In the genomic region with DNA sequence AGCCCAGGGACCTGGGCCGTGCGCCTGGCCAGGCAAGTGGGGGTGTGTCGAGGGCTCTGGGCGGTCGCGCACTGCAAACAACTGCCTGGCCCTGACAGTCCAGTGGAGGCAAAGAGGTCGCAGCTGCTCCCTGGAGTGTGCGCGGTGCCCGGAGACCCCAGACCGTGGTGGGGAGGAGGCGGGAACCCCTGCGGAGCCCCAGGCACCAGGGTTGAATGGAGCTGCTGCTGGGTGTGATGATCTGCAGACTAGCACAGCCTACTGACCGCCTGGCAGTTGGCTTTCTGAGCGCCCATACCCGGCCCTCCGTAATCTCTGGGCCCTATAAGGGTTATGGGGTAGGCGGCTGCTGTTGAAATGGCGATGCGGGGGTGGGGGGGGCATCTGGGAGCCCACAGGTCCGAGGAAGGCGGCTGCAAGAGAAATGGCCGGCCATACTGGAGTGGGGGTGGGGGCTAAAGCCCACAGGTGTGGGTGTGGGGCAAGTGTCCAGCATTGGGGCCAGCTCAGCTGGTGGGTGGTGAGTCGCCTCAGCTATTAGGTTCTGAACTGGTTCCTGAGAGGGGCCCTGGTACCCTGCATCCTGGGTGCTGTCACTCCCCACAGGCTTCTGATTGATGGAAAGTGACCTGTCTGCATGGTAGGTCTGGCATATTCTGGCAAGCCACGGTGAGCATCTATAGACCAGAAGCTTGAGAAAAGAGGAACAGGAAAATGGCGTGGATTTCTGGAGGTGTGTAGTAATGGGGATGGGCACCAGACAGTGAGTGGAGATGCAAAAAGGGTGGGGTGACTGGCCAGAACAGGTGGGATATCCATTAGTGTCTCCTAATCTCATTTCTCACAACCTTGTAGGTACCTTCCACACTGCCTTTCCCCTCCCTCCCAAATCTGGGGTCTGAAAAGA, we compare ENCODE assay signal across 7 mouse cellular contexts. TPM values are rescaled to one million over a fixed set of nuclear protein-coding genes. Genes with fewer than 3 reads are reported as not detected.
DNase-seq lines count a peak whose midpoint lies in the region; ATAC-seq and TF ChIP-seq lines count a peak whose summit lies in the region.
"Not testable (repeated sequence)": the region's sequence is repeated elsewhere in the genome, so short reads cannot be mapped to it uniquely, and the experiment has no call there.

No protein-coding gene starts in this region.

- H3K9ac ChIP-seq in limb, embryonic 13.5 days = peak overlapping the region; percentile 74

- H3K36me3 ChIP-seq in limb, embryonic 13.5 days = peaks cover 20% of the 10 kb centered on the region

- H3K27me3 ChIP-seq in limb, embryonic 13.5 days = not testable (repeated sequence)

- intact Hi-C loops in gastrocnemius, adult 2 months (cut with DNase I) = not testable (repeated sequence)

- peak overlapping the region; percentile 72 for H3K4me3 ChIP-seq in gastrocnemius, adult 2 months
- peak overlapping the region; percentile 61 for H3K4me3 ChIP-seq in limb, embryonic 13.5 days

- not testable (repeated sequence) for H3K4me1 ChIP-seq in limb, embryonic 13.5 days

- ATAC-seq in limb, embryonic 13.5 days (ENCODE audit: low FRiP score, low read depth) = peak; percentile 62
- peak; percentile 57 for ATAC-seq in megakaryocyte-erythroid progenitor cell, adult 5-6 weeks (replicated peaks; ENCODE audit: low FRiP score, low TSS enrichment, poor library complexity, severe bottlenecking)

- WGBS in limb, embryonic 13.5 days = 23% methylated on average over 23 of the region's 26 CpGs

- H3K4me2 ChIP-seq in limb, embryonic 13.5 days (replicated peaks) = peak overlapping the region; percentile 68

- peak overlapping the region; percentile 24; the same call in 1 of the 2 replicates for H3K27ac ChIP-seq in gastrocnemius, adult 2 months
- not testable (repeated sequence) for H3K27ac ChIP-seq in limb, embryonic 13.5 days

- H3K9me3 ChIP-seq in limb, embryonic 13.5 days = not testable (repeated sequence)

- not testable (repeated sequence) for TF ChIP-seq CTCF in gastrocnemius, adult 2 months (IDR thresholded peaks at IDR 0.05)

- peak; percentile 8 for DNase-seq in adrenal gland, postnatal 14 days
- DNase-seq in embryo, embryonic 10.5 days (ENCODE audit: low spot score) = peak; percentile 13
- DNase-seq in gastrocnemius, adult 2 months = not testable (repeated sequence)
- peak; percentile 16 for DNase-seq in induced T-regulatory cell, adult 2 months (ENCODE audit: low read depth)
- DNase-seq in right cerebral cortex, adult 18-20 months = peak; percentile 12

RNA-seq across cellular contexts. Expression of a gene that starts 0.8 kb away (rescaled TPM):
- 17.7 and 18.7 TPM in 2 replicates for total RNA-seq in adrenal gland, postnatal 14 days (2021)
- total RNA-seq in gastrocnemius, adult 2 months (2021) = 1 to 10 TPM; 2.3 to 3.1 TPM
- polyA plus RNA-seq in limb, embryonic 13.5 days (2015; fragmentation: Nextera tagmentation; extraction: Ambion mirVana) = 61.5 and 64.2 TPM in 2 replicates
- total RNA-seq in megakaryocyte-erythroid progenitor cell, adult 5-6 weeks (2014; fragmentation: Nextera tagmentation) = 15.2 and 26.2 TPM in 2 replicates
- total RNA-seq in megakaryocyte-erythroid progenitor cell, adult 5-6 weeks (2017) = 26.1 and 32.1 TPM in 2 replicates

RNA-seq across cellular contexts. Expression of a gene that starts 42.3 kb away (rescaled TPM):
- total RNA-seq in adrenal gland, postnatal 14 days (2021) = 16.5 and 22.1 TPM in 2 replicates
- total RNA-seq in gastrocnemius, adult 2 months (2021) = 1 to 10 TPM in 1 of 2 experiments, under 1 TPM in 1; 0.79 to 3.6 TPM
- polyA plus RNA-seq in limb, embryonic 13.5 days (2015; fragmentation: Nextera tagmentation; extraction: Ambion mirVana) = 51.2 and 56.9 TPM in 2 replicates
- total RNA-seq in megakaryocyte-erythroid progenitor cell, adult 5-6 weeks (2014; fragmentation: Nextera tagmentation) = 0.52 and 1.5 TPM in 2 replicates
- 0.80 and 6.5 TPM in 2 replicates for total RNA-seq in megakaryocyte-erythroid progenitor cell, adult 5-6 weeks (2017)

RNA-seq across cellular contexts. Expression of a gene that starts 54.0 kb away (rescaled TPM):
- 8.8 and 10.0 TPM in 2 replicates for total RNA-seq in adrenal gland, postnatal 14 days (2021)
- total RNA-seq in gastrocnemius, adult 2 months (2021) = 1 to 10 TPM; 4.2 TPM
- polyA plus RNA-seq in limb, embryonic 13.5 days (2015; fragmentation: Nextera tagmentation; extraction: Ambion mirVana) = 13.2 and 13.3 TPM in 2 replicates
- total RNA-seq in megakaryocyte-erythroid progenitor cell, adult 5-6 weeks (2014; fragmentation: Nextera tagmentation) = 6.1 and 6.7 TPM in 2 replicates
- 2.0 and 4.6 TPM in 2 replicates for total RNA-seq in megakaryocyte-erythroid progenitor cell, adult 5-6 weeks (2017)

RNA-seq across cellular contexts. Expression of a gene that starts 54.0 kb away (rescaled TPM):
- total RNA-seq in adrenal gland, postnatal 14 days (2021) = 53.5 and 55.3 TPM in 2 replicates
- total RNA-seq in gastrocnemius, adult 2 months (2021) = 10 to 100 TPM; 17.6 to 30.1 TPM
- 60.1 and 68.4 TPM in 2 replicates for polyA plus RNA-seq in limb, embryonic 13.5 days (2015; fragmentation: Nextera tagmentation; extraction: Ambion mirVana)
- 12.3 and 17.8 TPM in 2 replicates for total RNA-seq in megakaryocyte-erythroid progenitor cell, adult 5-6 weeks (2014; fragmentation: Nextera tagmentation)
- total RNA-seq in megakaryocyte-erythroid progenitor cell, adult 5-6 weeks (2017) = 18.0 and 34.3 TPM in 2 replicates
